Mouse (Mus musculus): ENCODE measurements around the gene Adcy1.
"Not testable (repeated sequence)": the region's sequence is repeated elsewhere in the genome, so short reads cannot be mapped to it uniquely, and the experiment has no call there.

Gene Adcy1

DNA sequence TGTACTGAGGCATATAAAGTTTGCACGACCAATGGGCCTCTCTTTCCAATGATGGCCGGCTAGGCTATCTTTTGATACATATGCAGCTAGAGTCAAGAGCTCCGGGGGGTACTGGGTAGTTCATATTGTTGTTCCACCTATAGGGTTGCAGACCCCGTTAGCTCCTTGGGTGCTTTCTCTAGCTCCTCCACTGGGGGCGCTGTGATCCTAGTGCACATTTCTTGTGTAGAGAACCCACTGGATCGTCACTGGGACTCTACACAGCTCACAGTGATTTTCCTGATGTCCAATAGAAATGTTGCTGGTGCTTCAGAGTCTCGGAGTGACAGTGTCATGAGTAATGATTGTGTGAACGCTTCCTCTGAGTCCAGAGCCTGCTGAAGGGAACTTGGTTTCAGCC lies 158.5 kb downstream of the Adcy1 start:
- CTCF ChIA-PET = not testable (repeated sequence)

DNA sequence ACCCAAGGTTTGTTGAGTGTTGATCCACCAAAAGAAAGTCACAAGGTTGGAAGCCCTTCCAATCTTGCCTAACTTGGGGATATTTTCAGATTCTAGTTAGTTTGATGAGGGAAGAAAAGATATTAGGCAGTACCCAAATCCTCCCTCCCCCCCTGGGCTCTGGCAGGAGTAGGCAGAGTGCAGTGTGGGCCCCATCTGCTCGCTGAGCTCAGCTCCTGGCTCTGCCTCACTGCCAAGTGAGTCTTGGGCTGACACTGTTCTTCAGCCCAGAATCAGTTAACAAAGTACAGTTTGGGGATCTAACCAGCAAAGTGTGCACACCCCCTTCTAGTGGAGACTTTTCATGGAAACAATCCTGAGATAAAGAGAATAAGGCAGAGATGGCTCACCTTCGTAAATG lies 162.9 kb downstream of the Adcy1 start:
- CTCF ChIA-PET = no interaction called here

DNA sequence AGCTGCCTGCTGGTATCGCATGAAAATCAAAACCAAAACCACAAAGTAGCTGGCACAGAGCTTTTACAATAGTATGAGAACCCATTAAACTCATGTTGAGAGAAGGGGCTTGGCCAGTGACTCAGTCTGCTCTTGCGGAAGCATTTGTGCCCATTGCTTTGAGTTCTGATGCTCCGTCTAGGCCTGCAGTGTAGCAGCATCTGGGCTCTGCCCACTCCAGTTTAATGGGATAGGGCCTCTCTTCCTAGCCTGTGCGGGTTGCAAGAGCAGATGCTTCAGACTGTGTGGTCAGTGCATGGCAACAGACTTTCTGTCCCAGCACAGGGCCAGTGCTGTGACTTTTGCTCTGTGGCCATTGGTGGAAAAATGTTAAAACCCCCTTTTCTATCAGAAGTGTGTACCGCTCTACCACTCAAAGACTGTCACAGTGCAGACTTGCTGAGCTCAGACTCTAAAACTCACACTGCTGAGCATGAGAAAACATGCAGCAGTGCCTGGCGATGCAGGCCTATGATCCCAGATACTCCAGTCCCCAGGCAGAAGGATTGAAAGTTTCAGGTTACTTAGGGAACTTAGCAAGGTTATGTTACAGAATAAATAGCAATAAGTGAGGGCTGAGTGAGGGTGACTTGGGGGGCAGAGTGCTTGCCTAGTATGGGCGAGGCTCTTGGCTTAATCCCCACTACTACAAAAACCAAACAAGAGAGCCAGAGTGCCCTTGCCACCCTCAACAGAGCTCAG lies 163.7 kb downstream of the Adcy1 start:
- CTCF ChIA-PET = interaction anchor here (0.6 kb wide), 1 partner anchor 814 kb away, joined by 5 read pairs; no protein-coding TSS in a partner anchor

DNA sequence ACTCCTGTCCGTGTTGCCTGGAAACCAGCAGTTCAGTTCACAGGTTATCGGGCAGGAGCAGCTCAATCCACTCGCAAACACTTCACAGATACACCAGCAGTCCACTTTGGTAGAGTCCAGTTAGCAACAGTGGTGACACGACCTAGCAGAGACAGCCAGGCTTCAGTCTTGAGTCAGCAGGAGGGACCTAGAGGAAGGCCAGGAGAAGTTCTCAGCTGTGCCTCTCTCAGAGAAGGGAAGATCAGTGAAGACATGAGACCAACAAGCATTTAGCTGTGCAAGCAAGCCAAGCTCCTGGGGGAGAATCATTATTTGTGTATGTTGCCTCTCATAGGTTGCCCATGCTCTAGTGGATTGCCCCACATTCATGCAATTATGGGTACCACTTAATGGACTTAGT lies 164.8 kb downstream of the Adcy1 start:
- CTCF ChIA-PET = no interaction called here

All from spleen, embryonic (tissue).